ENCODE assay signal across 15 mouse cellular contexts in the genomic region with DNA sequence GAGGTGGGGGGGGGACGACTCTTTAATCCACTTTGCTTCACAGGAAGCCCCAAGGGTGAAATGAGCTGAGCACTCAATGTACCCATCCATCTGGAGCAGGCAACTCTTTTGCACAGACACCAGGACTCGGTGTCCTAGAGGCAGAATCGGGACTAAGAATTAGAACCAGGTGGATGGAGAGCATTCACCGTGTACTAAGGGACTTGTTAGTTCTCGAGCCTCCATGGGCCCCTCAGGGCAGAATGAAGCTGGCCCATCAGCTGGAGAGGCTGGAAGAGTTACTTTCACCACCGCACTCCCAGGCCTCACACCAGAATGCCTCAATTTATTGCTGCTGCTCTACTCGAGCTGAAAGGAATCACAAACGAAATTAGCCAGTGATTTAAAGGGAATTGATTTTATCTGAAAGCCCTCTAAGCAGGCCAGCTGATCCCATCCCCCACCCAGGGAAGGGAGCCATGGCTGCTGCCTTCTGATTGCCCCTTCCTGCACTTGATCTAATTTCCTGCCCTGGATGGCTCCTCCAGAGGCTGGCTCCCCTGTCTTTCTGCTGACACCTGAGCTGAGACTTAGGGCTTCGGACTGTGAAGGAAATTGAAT.
DNase-seq lines count a peak whose midpoint lies in the region; ATAC-seq lines count a peak whose summit lies in the region.
"Had no signal": no experiment of that assay in that cellular context is flagged by ENCODE, and none has a peak within 500 bp of the region (broad histone marks: within the 10 kb centered on the region; RNA-seq: fewer than 3 reads in every experiment).

No protein-coding gene starts in this region.

- peak; percentile 21; the same call in 1 of the 2 replicates for ATAC-seq in forebrain, embryonic 12.5 days (ENCODE audit: low FRiP score)
- no peak for ATAC-seq in forebrain, embryonic 15.5 days (replicated peaks)
- no peak for ATAC-seq in limb, embryonic 11.5 days (ENCODE audit: insufficient number of reproducible peaks, low FRiP score, low TSS enrichment, low read depth)
- ATAC-seq in erythroid progenitor cell, adult 5-6 weeks (replicated peaks; ENCODE audit: low FRiP score, poor library complexity, severe bottlenecking) = no peak

- H3K36me3 ChIP-seq in forebrain, embryonic 12.5 days (replicated peaks) = no peaks in the 10 kb centered on the region
- no peaks in the 10 kb centered on the region for H3K36me3 ChIP-seq in forebrain, embryonic 15.5 days
- no peaks in the 10 kb centered on the region for H3K36me3 ChIP-seq in limb, embryonic 11.5 days (ENCODE audit: control insufficient read depth, insufficient read depth, low read length)
- H3K36me3 ChIP-seq: lung, embryonic 15.5 days had no signal

- H3K4me2 ChIP-seq in forebrain, embryonic 12.5 days = no peak overlapping the region
- H3K4me2 ChIP-seq in forebrain, embryonic 15.5 days (replicated peaks) = no peak overlapping the region
- no peak overlapping the region for H3K4me2 ChIP-seq in limb, embryonic 11.5 days (ENCODE audit: low read depth, severe bottlenecking)
- H3K4me2 ChIP-seq: lung, embryonic 15.5 days had no signal

- WGBS in forebrain, embryonic 12.5 days = 50% methylated on average over 9 of the region's 9 CpGs
- 43% methylated on average over 9 of the region's 9 CpGs for WGBS in forebrain, embryonic 15.5 days
- 9% methylated on average over 9 of the region's 9 CpGs for WGBS in limb, embryonic 11.5 days

- no peak overlapping the region for H3K9ac ChIP-seq in forebrain, embryonic 12.5 days
- no peak overlapping the region for H3K9ac ChIP-seq in forebrain, embryonic 15.5 days (replicated peaks)
- H3K9ac ChIP-seq in limb, embryonic 11.5 days (ENCODE audit: low read length) = no peak overlapping the region
- H3K9ac ChIP-seq: lung, embryonic 15.5 days had no signal

- H3K27ac ChIP-seq in forebrain, embryonic 12.5 days = peak overlapping the region; percentile 46; the same call in 1 of the 2 replicates
- H3K27ac ChIP-seq in forebrain, embryonic 15.5 days (replicated peaks) = no peak overlapping the region
- H3K27ac ChIP-seq in limb, embryonic 11.5 days (replicated peaks; ENCODE audit: low read depth, low read length) = no peak overlapping the region; the same call in 1 of the 2 replicates
- H3K27ac ChIP-seq: lung, embryonic 15.5 days had no signal

- H3K27me3 ChIP-seq in forebrain, embryonic 12.5 days = no peaks in the 10 kb centered on the region; the same call in 1 of the 2 replicates
- H3K27me3 ChIP-seq in forebrain, embryonic 15.5 days = no peaks in the 10 kb centered on the region
- no peaks in the 10 kb centered on the region for H3K27me3 ChIP-seq in limb, embryonic 11.5 days (ENCODE audit: control insufficient read depth, insufficient read depth, low read length)
- H3K27me3 ChIP-seq: lung, embryonic 15.5 days had no signal

- H3K4me1 ChIP-seq in forebrain, embryonic 12.5 days = peaks cover 16% of the 10 kb centered on the region
- H3K4me1 ChIP-seq in forebrain, embryonic 15.5 days = 0 out of 2 replicates have a peak, but pooled peaks cover 5% of the 10 kb centered on the region
- H3K4me1 ChIP-seq in limb, embryonic 11.5 days (ENCODE audit: control insufficient read depth, insufficient read depth, low read length) = peaks cover 12% of the 10 kb centered on the region
- H3K4me1 ChIP-seq: lung, embryonic 15.5 days had no signal

- H3K4me3 ChIP-seq in forebrain, embryonic 12.5 days (replicated peaks) = no peak overlapping the region
- no peak overlapping the region for H3K4me3 ChIP-seq in forebrain, embryonic 15.5 days
- no peak overlapping the region for H3K4me3 ChIP-seq in limb, embryonic 11.5 days (ENCODE audit: low read depth, low read length)
- H3K4me3 ChIP-seq: lung, embryonic 15.5 days had no signal

- DNase-seq in brain, adult 2 months (ENCODE audit: low read depth, low spot score) = peak; percentile 32
- peak; percentile 28 for DNase-seq in forelimb bud, embryonic 11.5 days (ENCODE audit: low read depth, low spot score)
- DNase-seq in limb, embryonic 11.5 days (ENCODE audit: low spot score) = peak; percentile 39
- DNase-seq in ovary, postnatal 14 days (ENCODE audit: low spot score) = no peak
- DNase-seq in adrenal gland, postnatal 36 days = no peak
- DNase-seq: adrenal gland, adult 8-10 months; B cell, adult 2 months; cerebellum, postnatal 14 days; heart, postnatal 4 days; kidney, adult 2 months; thymus, adult 18-20 months had no signal

- H3K9me3 ChIP-seq in forebrain, embryonic 12.5 days = no peaks in the 10 kb centered on the region
- H3K9me3 ChIP-seq in forebrain, embryonic 15.5 days = no peaks in the 10 kb centered on the region
- no peaks in the 10 kb centered on the region for H3K9me3 ChIP-seq in limb, embryonic 11.5 days (ENCODE audit: control insufficient read depth, low read length)
- H3K9me3 ChIP-seq: lung, embryonic 15.5 days had no signal

Comparison
In these comparisons a context has a peak if more than half of its experiments do, and no peak if none do; other contexts are left out.
1. DNase-seq: peak in brain, adult 2 months (single experiment), forelimb bud, embryonic 11.5 days (single experiment) and limb, embryonic 11.5 days (single experiment); none in ovary, postnatal 14 days (single experiment) and adrenal gland, postnatal 36 days (0 of 2).